Mouse (Mus musculus) midbrain, embryonic 13.5 days (tissue): Measurements from ENCODE around the gene Napsa. TPM values are rescaled to one million over a fixed set of nuclear protein-coding genes. Genes with fewer than 3 reads are reported as not detected.

Experiments used
- ATAC-seq: fragments of 200-750 bp; cut with Nextera tagmentation; 2 replicates; pipeline ENCODE4 v1.8.0; 2017; ENCODE audit warnings: mild to moderate bottlenecking, moderate TSS enrichment, moderate library complexity
- H3K27ac ChIP-seq: fragments of 300-500 bp; sonication (generic); 2 replicates; pipeline ENCODE4 v1.5.1; 2015; ENCODE audit warnings: inconsistent platforms, mild to moderate bottlenecking, moderate library complexity
- H3K27me3 ChIP-seq: fragments of 300-500 bp; sonication (generic); 2 replicates; pipeline ENCODE4 v1.6.1; 2015; ENCODE audit warnings: mild to moderate bottlenecking, inconsistent platforms
- H3K36me3 ChIP-seq: fragments of 300-500 bp; sonication (generic); 2 replicates; pipeline ENCODE4 v1.6.1; 2015; ENCODE audit warnings: mild to moderate bottlenecking, inconsistent platforms
- H3K4me1 ChIP-seq: fragments of 300-500 bp; sonication (generic); replicated peaks from 2 replicates; pipeline ENCODE4 v1.6.1; 2015; ENCODE audit warnings: inconsistent platforms
- H3K4me2 ChIP-seq: fragments of 300-500 bp; sonication (generic); replicated peaks from 2 replicates; pipeline ENCODE4 v1.6.1; 2015; ENCODE audit warnings: moderate library complexity, mild to moderate bottlenecking, inconsistent platforms
- H3K4me3 ChIP-seq: fragments of 300-500 bp; sonication (generic); replicated peaks from 2 replicates; pipeline ENCODE4 v1.5.1; 2015; ENCODE audit warnings: mild to moderate bottlenecking, inconsistent platforms
- H3K9ac ChIP-seq: fragments of 300-500 bp; sonication (generic); replicated peaks from 2 replicates; pipeline ENCODE4 v1.6.1; 2015; ENCODE audit warnings: mild to moderate bottlenecking, inconsistent platforms
- H3K9me3 ChIP-seq: fragments of 300-500 bp; sonication (generic); 2 replicates; pipeline ENCODE4 v1.6.1; 2016; ENCODE audit warnings: mild to moderate bottlenecking, inconsistent platforms
- WGBS: fragments of 180-500 bp; shearing (Covaris S2); methylation state at CpG from one replicate; pipeline ENCODE4 v1.1.7; 2015; 5-methylcytosine and 5-hydroxymethylcytosine counted together
- polyA plus RNA-seq: library from polyadenylated mRNA; unstranded; fragments of >200 nt; fragmentation: Nextera tagmentation; extraction: Ambion mirVana; gene quantifications from 2 replicates; pipeline ENCODE4 v1.2.1, GENCODE M21; 2015

Napsa gene
- polyA plus RNA-seq, 1 experiment from 2014 or later = 1.3 TPM

DNA sequence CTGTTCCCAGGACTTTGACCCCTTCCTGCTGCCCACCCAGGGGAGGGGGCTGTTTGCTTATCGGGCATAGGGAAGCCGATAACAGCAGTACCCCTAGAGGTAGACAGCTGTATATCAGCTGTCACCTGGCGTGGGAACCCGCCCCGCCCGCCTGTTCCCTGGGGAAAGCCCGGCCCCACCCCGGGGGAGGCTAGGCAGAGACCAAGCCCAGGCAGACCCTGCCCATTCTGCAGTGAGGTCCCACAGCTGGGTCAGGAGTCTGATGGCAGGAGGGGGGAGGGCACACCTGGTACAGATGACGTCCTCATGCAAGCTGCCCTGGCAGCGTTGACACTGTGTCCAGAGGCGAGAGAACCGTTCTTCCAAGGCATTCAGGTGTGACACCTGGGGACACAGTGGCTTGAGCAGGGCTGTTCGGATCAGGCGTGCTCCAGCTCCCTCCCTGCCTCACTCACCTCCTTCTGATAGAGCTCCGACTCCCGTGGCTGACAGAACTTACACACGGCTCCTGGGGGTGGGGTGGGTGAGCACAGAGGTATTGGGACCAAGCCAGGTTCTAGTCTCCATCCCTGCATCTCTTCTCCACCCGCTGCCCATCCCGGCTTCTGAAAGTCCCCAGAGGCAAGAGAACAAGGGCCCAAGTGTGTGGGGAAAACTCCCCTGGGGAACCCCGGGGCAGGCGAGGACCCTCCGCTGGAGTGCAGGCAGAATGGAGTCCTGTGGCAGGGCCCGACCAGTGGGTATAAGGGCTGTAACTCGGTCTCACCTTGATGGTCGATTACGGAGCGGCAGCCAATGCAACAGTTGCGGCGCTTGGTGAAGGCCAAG lies 39.0 kb upstream of the Napsa start:
- H3K36me3 ChIP-seq = peaks cover 56% of the 10 kb centered on the region

DNA sequence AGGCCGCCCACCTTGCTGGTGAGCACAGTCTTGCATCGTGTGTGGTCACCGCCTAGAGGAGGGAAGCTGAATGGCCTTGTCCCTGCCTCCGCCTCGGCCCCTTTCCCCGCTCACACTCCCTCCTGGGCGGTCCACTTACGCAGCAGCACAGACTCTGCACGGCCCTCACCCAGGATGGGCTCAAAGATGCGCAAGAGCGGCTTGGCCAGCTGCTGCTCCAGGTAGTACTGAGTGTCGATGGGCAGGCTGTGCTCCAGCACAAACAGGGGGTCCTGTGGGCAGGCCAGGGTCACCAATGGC lies 38.5 kb upstream of the Napsa start:
- Histone ChIP-seq H3K4me3 (no peak overlapping the region), H3K27ac (no peak overlapping the region), H3K9me3 (no peaks in the 10 kb centered on the region), H3K4me2 (no peak overlapping the region), H3K9ac (no peak overlapping the region), H3K4me1 (no peaks in the 10 kb centered on the region), H3K36me3 (peaks cover 62% of the 10 kb centered on the region), H3K27me3 (peaks cover 11% of the 10 kb centered on the region)
- no peak for ATAC-seq
- 80% methylated on average over 12 of the region's 12 CpGs for WGBS

More for the DNA sequence above, 39.0 kb upstream of the Napsa start:
- Histone ChIP-seq H3K27ac (no peak overlapping the region), H3K4me3 (no peak overlapping the region), H3K9me3 (no peaks in the 10 kb centered on the region), H3K9ac (no peak overlapping the region), H3K4me2 (no peak overlapping the region), H3K27me3 (peaks cover 16% of the 10 kb centered on the region), H3K4me1 (peaks cover under 1% of the 10 kb centered on the region; the same call in 1 of the 2 replicates)
- 89% methylated on average over 29 of the region's 29 CpGs for WGBS
- no peak for ATAC-seq

DNA sequence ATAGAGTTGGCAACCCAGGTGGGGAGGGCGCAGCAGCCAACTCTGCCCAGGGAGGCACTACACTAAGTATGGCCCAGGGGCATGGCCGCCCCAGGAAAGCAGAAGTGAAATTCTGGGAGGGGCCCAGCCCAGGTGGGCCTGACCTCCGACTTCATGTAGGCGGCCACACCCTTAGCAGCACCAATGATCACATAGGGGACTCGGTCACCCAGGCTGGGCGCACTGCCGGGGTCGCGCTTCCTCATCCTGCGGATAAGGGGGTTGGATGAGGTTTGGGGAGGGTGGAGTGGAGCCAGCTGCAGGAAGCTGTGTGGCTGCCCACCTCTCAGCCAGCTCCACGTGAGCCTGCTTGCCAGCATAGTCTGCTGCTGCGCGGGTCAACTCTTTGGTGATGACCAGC lies 37.9 kb upstream of the Napsa start:
- Histone ChIP-seq H3K4me1 (no peaks in the 10 kb centered on the region), H3K36me3 (peaks cover 67% of the 10 kb centered on the region), H3K27me3 (peaks cover 5% of the 10 kb centered on the region), H3K9me3 (no peaks in the 10 kb centered on the region), H3K4me2 (no peak overlapping the region), H3K9ac (no peak overlapping the region), H3K27ac (no peak overlapping the region), H3K4me3 (no peak overlapping the region)
- no peak for ATAC-seq
- 94% methylated on average over 13 of the region's 13 CpGs for WGBS

DNA sequence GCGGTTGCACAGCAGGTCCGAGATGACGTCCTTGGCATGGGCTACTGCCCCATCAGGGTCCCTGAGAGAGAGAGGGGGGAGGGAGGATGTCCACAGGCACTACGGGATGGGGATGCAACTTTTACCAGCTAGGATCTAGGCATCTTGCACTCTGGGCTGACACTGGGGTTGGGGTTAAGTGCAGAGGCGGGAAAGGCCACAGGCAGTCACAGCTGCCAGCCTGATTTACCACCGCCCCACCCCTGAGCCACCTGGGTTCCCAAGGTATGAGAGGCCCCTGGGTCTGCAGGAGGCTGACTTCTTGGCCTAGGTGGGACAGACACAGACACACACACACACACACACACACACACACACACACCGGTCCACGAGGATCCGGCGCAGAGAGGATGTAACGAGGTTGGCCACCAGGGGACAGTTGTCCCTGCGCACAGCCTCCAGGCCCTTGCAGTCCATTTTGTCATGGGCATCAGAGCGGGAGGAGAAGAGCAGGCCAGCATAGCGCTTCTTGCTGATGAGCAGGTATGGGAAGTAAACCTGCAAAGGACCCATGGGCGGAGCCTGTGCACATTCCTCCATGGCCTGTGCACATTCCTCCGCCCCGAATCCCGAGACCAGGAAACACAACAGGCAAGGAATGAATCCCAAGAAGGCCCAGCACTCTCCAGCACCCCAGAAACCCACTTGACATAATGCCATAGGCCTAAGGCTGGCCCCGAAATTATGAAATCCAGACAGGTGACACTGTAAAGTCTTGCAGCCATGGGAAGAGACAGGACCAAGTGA lies 37.3 kb upstream of the Napsa start:
- no peak for ATAC-seq
- H3K27ac ChIP-seq = no peak overlapping the region
- no peak overlapping the region for H3K4me3 ChIP-seq
- H3K9me3 ChIP-seq = no peaks in the 10 kb centered on the region
- no peaks in the 10 kb centered on the region; the same call in 1 of the 2 replicates for H3K27me3 ChIP-seq
- H3K4me2 ChIP-seq = no peak overlapping the region
- H3K9ac ChIP-seq = no peak overlapping the region
- no peaks in the 10 kb centered on the region for H3K4me1 ChIP-seq
- WGBS = 91% methylated on average over 19 of the region's 19 CpGs
- H3K36me3 ChIP-seq = peaks cover 73% of the 10 kb centered on the region

DNA sequence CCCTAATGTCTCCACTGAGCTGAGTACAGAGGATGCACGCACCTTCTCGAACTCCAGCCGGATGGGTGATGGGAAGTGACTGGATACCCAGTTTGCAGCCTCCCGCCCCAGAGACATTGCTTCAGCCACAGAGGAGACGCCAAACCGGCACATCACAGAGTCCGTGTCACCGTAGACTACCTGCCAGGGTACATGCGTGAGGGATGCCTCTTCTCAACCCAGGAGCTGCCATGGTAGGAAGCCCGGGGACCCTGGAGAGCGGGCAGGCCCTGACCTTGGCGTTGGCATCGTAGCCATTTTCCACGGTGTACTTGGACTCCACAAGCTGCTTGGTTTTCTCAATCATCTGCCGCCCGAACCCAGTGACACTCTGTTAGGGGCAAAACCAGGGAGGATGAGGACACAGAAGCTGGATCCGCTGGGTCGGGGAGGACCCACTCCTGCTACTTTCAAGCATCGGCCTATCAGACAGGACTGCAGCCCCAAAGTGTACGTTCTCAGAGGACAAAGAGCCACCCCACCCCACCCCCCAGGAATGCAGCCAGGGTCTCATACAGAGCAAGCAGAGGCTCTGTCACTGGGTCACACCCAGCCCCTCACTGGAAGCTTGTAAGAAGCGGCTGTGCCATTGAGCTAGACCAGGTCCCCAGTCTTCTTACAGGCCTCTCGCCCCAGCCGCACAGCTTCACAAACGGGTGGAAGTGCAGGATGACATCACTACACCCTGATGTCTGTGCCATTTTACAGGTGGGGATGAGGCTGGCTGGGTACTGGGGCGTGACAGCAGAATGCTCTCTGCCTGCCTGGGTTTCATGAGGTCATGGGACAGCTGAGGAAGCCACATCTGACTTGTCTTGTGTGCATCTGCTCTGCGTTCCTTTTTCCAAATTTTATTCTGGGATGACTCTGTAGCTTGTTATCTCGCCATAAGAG lies 36.3 kb upstream of the Napsa start:
- Histone ChIP-seq H3K27me3 (no peaks in the 10 kb centered on the region), H3K4me1 (no peaks in the 10 kb centered on the region), H3K4me3 (no peak overlapping the region), H3K27ac (no peak overlapping the region), H3K9me3 (no peaks in the 10 kb centered on the region), H3K36me3 (peaks cover 84% of the 10 kb centered on the region), H3K9ac (no peak overlapping the region), H3K4me2 (no peak overlapping the region)
- no peak for ATAC-seq
- 94% methylated on average over 27 of the region's 27 CpGs for WGBS

DNA sequence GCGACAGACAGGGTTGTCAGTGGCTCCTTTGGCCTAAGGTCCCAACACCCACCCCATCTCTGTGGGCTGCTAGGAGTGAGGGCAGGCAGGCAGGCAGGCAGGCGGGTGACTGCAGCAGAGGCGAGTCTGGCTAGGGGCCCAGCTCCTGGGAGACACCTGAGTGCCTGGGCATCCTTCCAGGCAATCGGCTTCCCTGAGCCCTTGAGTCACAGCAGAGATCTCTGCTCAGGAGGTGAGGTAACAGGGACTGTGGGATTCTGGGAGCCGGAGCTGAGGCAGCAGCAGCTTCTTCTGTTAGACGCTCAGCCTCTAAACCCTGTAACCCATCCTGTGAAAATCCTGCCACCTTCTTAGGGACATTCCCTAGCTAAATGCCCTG lies 35.6 kb upstream of the Napsa start:
- WGBS = 94% methylated on average over 6 of the region's 6 CpGs
- H3K27ac ChIP-seq = no peak overlapping the region
- ATAC-seq = no peak
- H3K4me3 ChIP-seq = no peak overlapping the region
- no peaks in the 10 kb centered on the region for H3K27me3 ChIP-seq
- H3K4me1 ChIP-seq = no peaks in the 10 kb centered on the region
- H3K9ac ChIP-seq = no peak overlapping the region
- peaks cover 91% of the 10 kb centered on the region for H3K36me3 ChIP-seq
- H3K9me3 ChIP-seq = no peaks in the 10 kb centered on the region
- no peak overlapping the region for H3K4me2 ChIP-seq

DNA sequence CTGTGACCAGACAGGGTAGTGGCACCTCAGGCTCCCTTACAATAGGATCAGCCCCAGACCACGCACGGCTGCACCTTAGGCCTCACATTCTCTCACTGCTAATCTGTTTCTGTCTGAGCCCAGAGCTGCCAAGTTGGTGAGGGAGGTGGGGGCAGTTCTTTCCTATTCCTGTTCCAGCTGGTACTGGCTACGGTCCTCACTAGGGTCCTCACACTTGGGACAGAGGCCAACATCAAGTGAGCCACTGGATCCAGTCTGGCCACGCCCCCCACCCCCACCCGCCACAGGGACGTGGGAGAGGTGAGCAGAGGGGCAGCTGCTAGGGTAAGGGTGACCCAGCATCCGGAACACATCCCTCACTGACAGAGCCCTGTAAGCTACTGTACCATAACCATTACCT lies 35.2 kb upstream of the Napsa start:
- Histone ChIP-seq H3K9ac (no peak overlapping the region), H3K4me1 (no peaks in the 10 kb centered on the region), H3K9me3 (no peaks in the 10 kb centered on the region)

DNA sequence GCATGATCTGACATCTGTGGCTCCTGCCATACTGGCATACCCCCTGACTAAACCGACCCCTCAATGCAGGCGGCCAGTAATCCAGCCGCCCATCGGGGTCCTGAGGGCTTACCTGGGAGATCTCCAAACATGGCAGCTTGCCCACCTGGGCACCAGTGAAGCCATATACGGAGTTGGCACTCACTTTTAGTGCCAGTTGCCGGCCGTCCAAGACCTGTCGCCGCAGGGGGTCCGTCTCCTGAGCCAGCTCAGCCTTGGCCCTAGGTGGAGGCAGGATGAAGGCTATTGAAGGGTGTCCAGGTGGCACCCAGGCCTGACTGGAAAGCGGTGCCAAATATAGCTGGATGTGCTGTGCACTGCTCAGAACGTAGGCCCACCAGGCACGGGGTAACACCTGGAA lies 34.7 kb upstream of the Napsa start:
- Histone ChIP-seq H3K4me3 (no peak overlapping the region), H3K9ac (no peak overlapping the region), H3K36me3 (peaks cover 96% of the 10 kb centered on the region), H3K9me3 (no peaks in the 10 kb centered on the region), H3K4me2 (no peak overlapping the region), H3K27me3 (no peaks in the 10 kb centered on the region), H3K27ac (no peak overlapping the region), H3K4me1 (no peaks in the 10 kb centered on the region)
- no peak for ATAC-seq
- 93% methylated on average over 13 of the region's 13 CpGs for WGBS

More for the DNA sequence above, 35.2 kb upstream of the Napsa start:
- WGBS = 85% methylated on average over 7 of the region's 7 CpGs
- H3K27ac ChIP-seq = no peak overlapping the region
- no peak overlapping the region for H3K4me3 ChIP-seq
- H3K36me3 ChIP-seq = peaks cover 95% of the 10 kb centered on the region
- H3K27me3 ChIP-seq = no peaks in the 10 kb centered on the region
- no peak overlapping the region for H3K4me2 ChIP-seq
- ATAC-seq = no peak

DNA sequence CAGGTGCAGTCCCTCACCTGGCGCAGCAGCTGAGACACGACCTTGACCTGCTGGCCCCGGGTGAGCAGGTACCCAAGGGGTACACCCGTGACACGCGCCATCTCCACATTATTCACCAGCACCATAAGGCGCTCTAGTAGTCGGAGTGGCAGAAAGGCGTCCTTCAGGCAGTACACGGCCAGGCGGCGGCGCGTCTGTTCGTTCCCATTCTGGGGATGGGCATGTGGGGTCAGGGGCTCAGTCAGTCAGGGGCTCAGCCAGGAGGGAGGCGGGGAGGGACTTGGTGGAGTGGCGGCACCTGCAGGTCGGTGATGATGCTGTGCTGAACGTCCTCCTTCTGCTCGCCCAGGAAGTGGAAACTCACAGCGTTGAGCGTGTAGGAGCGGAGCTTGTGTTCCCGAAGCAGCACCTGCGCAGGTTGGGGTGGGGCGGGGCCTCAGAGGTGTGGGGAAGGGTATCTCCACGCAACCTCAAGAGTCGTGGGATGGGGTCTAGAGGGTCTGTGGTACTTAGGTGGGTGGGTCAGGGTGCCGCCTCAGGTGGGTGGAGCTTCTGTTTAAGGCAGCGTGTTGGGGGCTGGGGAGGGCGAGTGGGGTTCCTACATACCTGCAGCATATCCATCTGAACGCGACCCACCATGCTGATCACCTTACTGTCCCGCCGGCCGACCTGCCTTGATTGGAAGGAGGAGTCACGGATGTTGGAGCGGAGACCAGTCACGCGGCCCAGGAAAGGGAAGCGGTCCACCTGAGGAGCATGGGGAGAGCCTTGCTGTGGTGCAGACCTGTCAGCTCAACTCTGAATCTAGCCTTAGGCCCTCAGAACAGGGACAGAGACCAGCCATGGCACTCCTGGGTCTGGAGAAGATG lies 33.2 kb upstream of the Napsa start:
- Histone ChIP-seq H3K4me2 (no peak overlapping the region), H3K9me3 (no peaks in the 10 kb centered on the region), H3K4me3 (no peak overlapping the region), H3K9ac (no peak overlapping the region), H3K4me1 (no peaks in the 10 kb centered on the region), H3K36me3 (peaks cover 84% of the 10 kb centered on the region), H3K27me3 (no peaks in the 10 kb centered on the region), H3K27ac (no peak overlapping the region)
- 93% methylated on average over 41 of the region's 41 CpGs for WGBS
- ATAC-seq = no peak

DNA sequence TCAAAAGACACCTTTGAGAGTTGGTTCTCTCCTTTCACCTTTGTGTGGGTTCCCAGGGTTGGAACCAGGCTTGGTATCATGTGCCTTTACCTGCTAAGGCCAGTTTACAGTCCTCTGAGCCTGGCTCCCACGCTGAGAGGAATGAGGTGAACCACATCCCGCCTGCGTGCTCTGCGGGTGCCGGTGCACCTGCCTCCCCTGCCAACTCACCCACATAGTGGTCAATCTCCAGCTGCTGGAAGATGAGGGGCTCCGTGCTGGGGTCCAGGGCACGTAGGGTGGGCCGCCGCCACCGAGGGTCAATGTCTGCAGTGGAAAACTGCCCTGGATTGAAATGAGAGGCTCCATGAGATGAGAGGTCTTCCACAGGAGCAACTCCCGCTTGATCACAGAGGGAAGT lies 29.6 kb upstream of the Napsa start:
- no peak overlapping the region for H3K4me2 ChIP-seq
- 94% methylated on average over 11 of the region's 11 CpGs for WGBS
- peaks cover 55% of the 10 kb centered on the region for H3K36me3 ChIP-seq
- H3K27ac ChIP-seq = no peak overlapping the region
- no peaks in the 10 kb centered on the region for H3K27me3 ChIP-seq
- H3K4me1 ChIP-seq = peaks cover 6% of the 10 kb centered on the region
- H3K4me3 ChIP-seq = no peak overlapping the region
- H3K9me3 ChIP-seq = no peaks in the 10 kb centered on the region; the same call in 1 of the 2 replicates
- no peak overlapping the region for H3K9ac ChIP-seq
- ATAC-seq = no peak

DNA sequence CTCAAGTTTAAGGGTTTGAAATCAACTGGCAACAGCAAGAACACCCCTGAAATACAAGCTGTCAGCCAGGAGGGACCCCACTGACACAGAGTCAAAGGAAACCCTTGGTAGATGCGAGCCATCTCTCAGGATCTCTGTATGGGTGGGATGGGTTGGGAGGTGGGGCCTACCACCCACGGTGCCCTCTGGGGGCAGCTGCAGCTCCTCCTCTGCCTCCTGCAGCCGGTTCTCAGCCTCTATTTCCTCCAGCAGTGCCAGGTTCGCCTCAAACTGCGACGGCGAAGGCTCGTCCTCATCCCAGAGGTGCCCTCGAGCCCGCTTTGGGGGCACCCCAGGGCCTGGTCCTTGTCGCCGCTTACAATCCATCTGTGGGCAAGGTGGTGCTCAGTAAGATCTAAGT lies 29.1 kb upstream of the Napsa start:
- Histone ChIP-seq H3K4me1 (peaks cover 12% of the 10 kb centered on the region), H3K9me3 (no peaks in the 10 kb centered on the region; the same call in 1 of the 2 replicates), H3K4me2 (no peak overlapping the region), H3K4me3 (no peak overlapping the region), H3K9ac (0 out of 2 replicates have a peak overlapping the region, but pooled peaks have one; percentile 5), H3K27ac (no peak overlapping the region), H3K27me3 (no peaks in the 10 kb centered on the region), H3K36me3 (peaks cover 50% of the 10 kb centered on the region)
- WGBS = 81% methylated on average over 12 of the region's 12 CpGs
- no peak for ATAC-seq
